Mouse (Mus musculus) intestine, embryonic 16.5 days (tissue): Measurements from ENCODE around the gene Magea8. TPM values are rescaled to one million over a fixed set of nuclear protein-coding genes. Genes with fewer than 3 reads are reported as not detected.
"Not testable (repeated sequence)": the region's sequence is repeated elsewhere in the genome, so short reads cannot be mapped to it uniquely, and the experiment has no call there.

ENCODE experiments used
- ATAC-seq: fragments of 200-750 bp; cut with Nextera tagmentation; 2 replicates; pipeline ENCODE4 v1.8.0; 2017; ENCODE audit warnings: moderate TSS enrichment, moderate library complexity
- H3K27ac ChIP-seq: fragments of 300-500 bp; sonication (generic); 2 replicates; pipeline ENCODE4 v1.5.1; 2014; ENCODE audit warnings: mild to moderate bottlenecking, low read length
- H3K27me3 ChIP-seq: fragments of 300-500 bp; sonication (generic); replicated peaks from 2 replicates; pipeline ENCODE4 v1.6.1; 2014; ENCODE audit warnings: low read length, control low read depth, mixed read lengths; ENCODE audit not compliant: control insufficient read depth, insufficient read depth
- H3K36me3 ChIP-seq: fragments of 300-500 bp; sonication (generic); 2 replicates; pipeline ENCODE4 v1.6.1; 2014; ENCODE audit warnings: low read length, control low read depth; ENCODE audit not compliant: control insufficient read depth, insufficient read depth
- H3K4me1 ChIP-seq: fragments of 300-500 bp; sonication (generic); 2 replicates; pipeline ENCODE4 v1.6.1; 2014; ENCODE audit warnings: low read length, control low read depth, mixed read lengths; ENCODE audit not compliant: control insufficient read depth, insufficient read depth
- H3K4me2 ChIP-seq: fragments of 300-500 bp; sonication (generic); 2 replicates; pipeline ENCODE4 v1.6.1; 2014; ENCODE audit warnings: low read depth, low read length, control low read depth
- H3K4me3 ChIP-seq: fragments of 300-500 bp; sonication (generic); 2 replicates; pipeline ENCODE4 v1.5.1; 2014; ENCODE audit warnings: mild to moderate bottlenecking, low read length
- H3K9ac ChIP-seq: fragments of 300-500 bp; sonication (generic); 2 replicates; pipeline ENCODE4 v1.6.1; 2014; ENCODE audit warnings: low read depth, low read length
- H3K9me3 ChIP-seq: fragments of 300-500 bp; sonication (generic); 2 replicates; pipeline ENCODE4 v1.6.1; 2016; ENCODE audit warnings: low read length, control low read depth; ENCODE audit not compliant: control insufficient read depth
- WGBS: fragments of 180-500 bp; shearing (Covaris S2); extraction: QIAGEN DNeasy Blood & Tissue Kit; methylation state at CpG from one replicate; pipeline ENCODE4 v1.1.7; 2014; 5-methylcytosine and 5-hydroxymethylcytosine counted together
- polyA plus RNA-seq: library from polyadenylated mRNA; unstranded; fragments of >200 nt; fragmentation: Nextera tagmentation; extraction: Ambion mirVana; gene quantifications from 2 replicates; pipeline ENCODE4 v1.2.1, GENCODE M21; 2015

Magea8 gene
- polyA plus RNA-seq, result not detected in 2 replicates

DNA sequence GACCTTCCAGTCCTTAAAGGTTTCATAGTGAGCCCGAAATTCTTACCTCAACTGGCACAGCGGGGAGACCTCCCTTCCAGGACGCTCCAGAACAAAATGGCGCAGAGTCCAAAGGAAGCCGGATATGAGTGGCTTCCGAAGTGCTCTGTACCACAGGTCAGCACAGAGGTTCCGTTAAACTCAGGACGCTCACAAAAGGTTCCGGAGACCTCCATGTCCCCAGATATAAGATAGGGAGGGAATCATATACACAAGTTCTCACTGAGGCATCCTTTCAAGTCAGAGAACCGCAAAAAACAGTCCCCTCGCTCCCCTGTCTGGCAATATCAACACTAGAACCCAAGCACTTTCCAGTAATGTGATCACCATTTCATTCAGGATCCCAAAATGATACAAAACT is at the start of gene Magea8:
Magea8 (minus strand) TSS at position 101 of the 400 bp plus-strand sequence.
- H3K4me2 ChIP-seq, H3K9me3 ChIP-seq, H3K27ac ChIP-seq, ATAC-seq, H3K36me3 ChIP-seq, H3K4me3 ChIP-seq, H3K9ac ChIP-seq, H3K27me3 ChIP-seq, H3K4me1 ChIP-seq: not testable (repeated sequence)
- whole genome bisulfite sequencing, result 93% methylated on average over 10 of the region's 11 CpGs

DNA sequence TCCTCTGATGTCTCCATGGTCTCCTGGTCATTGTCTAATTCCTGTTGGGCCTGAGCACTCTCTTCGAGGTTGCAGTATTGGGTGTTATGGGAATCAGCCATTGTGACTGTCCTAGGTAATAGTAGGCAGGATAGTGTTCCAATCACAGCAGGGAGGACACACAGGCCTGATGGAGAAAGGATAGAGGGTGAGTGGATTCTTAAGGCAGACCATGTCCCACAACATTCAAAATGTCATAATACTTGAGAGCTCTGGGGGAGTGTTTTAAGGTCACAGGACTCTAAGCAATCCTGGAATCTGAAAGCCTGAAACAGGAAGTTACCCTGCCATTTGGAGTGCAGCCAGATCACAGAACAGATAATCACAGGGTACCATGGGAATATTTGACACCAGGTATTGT is 46.2 kb downstream of the Magea8 start, which contains the start of gene Magea3:
Magea3 (minus strand) TSS at position 101 of the 400 bp plus-strand sequence.
- not testable (repeated sequence) for H3K4me1 ChIP-seq, H3K27ac ChIP-seq, ATAC-seq, H3K36me3 ChIP-seq, H3K4me3 ChIP-seq, H3K27me3 ChIP-seq, H3K9me3 ChIP-seq, H3K9ac ChIP-seq, H3K4me2 ChIP-seq
- whole genome bisulfite sequencing, result 79% methylated on average over 1 of the region's 1 CpGs

DNA sequence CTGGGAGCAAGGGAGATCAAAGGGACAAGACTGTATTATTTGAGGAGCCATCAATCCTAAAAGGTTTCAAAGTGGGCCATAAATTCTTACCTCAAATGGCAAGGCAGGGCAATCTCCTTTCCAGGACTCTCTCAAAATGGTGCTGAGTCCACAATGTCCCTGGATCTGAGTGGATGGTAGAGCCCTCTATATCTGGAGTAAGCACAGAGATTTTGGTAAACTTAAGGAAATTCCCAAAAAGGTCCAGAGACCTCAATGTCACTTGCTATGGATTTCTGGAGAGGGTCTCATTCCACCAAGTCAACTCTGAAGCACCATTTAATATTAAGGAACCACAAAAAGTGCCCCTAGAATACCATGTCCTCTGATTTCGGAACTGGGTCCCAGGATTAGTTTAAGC is 59.8 kb downstream of the Magea8 start, which contains the start of gene Magea6:
Magea6 (minus strand) TSS at position 101 of the 400 bp plus-strand sequence.
- not testable (repeated sequence) for H3K4me3 ChIP-seq, H3K27ac ChIP-seq, H3K27me3 ChIP-seq, H3K4me2 ChIP-seq, H3K9ac ChIP-seq, ATAC-seq, H3K4me1 ChIP-seq, H3K9me3 ChIP-seq, H3K36me3 ChIP-seq
- 64% methylated on average over 1 of the region's 1 CpGs for WGBS

Other genes starting within 250 kb of the Magea8 start
- not detected in 2 replicates for gene Cldn34b1, start 105.6 kb downstream of the Magea8 start, polyA plus RNA-seq
- not detected in 2 replicates for gene Magea6, start 59.9 kb downstream of the Magea8 start, polyA plus RNA-seq
- gene Magea3, start 46.3 kb downstream of the Magea8 start, polyA plus RNA-seq, result not detected in 2 replicates
- not detected in 2 replicates for gene Magea5, start 67.3 kb upstream of the Magea8 start, polyA plus RNA-seq
- gene Magea1, start 93.9 kb upstream of the Magea8 start, polyA plus RNA-seq, result not detected in 2 replicates
- not detected in 2 replicates for gene Magea2, start 97.8 kb upstream of the Magea8 start, polyA plus RNA-seq
- gene Cldn34b2, start 132.6 kb upstream of the Magea8 start, polyA plus RNA-seq, result not detected in 2 replicates
- gene Sat1, start 220.6 kb upstream of the Magea8 start, polyA plus RNA-seq, result 327 and 371 TPM in 2 replicates